ENCODE assay signal across 24 mouse cellular contexts in the genomic region with DNA sequence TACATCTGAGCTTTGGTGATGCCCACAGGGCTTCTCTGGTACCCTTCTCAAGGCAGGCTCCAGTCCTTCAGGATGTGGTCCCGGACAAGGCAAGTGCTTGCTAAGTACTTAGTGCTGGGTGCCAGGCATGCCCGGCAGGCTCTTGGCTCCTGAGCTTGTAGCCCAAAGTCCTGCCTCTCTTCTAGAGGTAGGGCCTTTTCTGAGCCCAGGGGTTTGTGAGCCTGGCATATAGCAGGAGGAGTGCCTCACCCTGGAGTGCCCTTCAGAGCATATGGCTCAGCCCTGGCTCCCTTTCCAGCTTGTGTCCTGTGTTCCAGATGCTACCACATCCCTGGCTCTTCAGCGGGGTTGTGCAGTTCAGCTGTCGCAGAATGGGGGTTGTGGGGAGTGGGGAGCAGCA. TPM values are rescaled to one million over a fixed set of nuclear protein-coding genes. Genes with fewer than 3 reads are reported as not detected.
DNase-seq lines count a peak whose midpoint lies in the region; ATAC-seq lines count a peak whose summit lies in the region.
"Had no signal": no experiment of that assay in that cellular context is flagged by ENCODE, and none has a peak within 500 bp of the region (broad histone marks: within the 10 kb centered on the region; RNA-seq: fewer than 3 reads in every experiment).

No protein-coding gene starts in this region.

- 0 out of 2 replicates have a peak overlapping the region, but pooled peaks have one; percentile 5 for H3K9ac ChIP-seq in hindbrain, embryonic 13.5 days
- H3K9ac ChIP-seq in hindbrain, embryonic 14.5 days: no peak overlapping the region
- no peak overlapping the region for H3K9ac ChIP-seq in midbrain, embryonic 11.5 days (ENCODE audit: low read length)
- no peak overlapping the region for H3K9ac ChIP-seq in midbrain, embryonic 16.5 days (ENCODE audit: low read depth, low read length)
- peak overlapping the region; percentile 19; the same call in 1 of the 2 replicates for H3K9ac ChIP-seq in limb, embryonic 13.5 days
- H3K9ac ChIP-seq: forebrain, embryonic 12.5 days; forebrain, embryonic 15.5 days; heart, embryonic 12.5 days; heart, embryonic 15.5 days; hindbrain, embryonic 15.5 days had no signal

- WGBS in hindbrain, embryonic 13.5 days: 90% methylated on average over 4 of the region's 4 CpGs
- 85% methylated on average over 4 of the region's 4 CpGs for WGBS in hindbrain, embryonic 14.5 days
- 89% methylated on average over 4 of the region's 4 CpGs for WGBS in midbrain, embryonic 11.5 days
- 88% methylated on average over 4 of the region's 4 CpGs for WGBS in midbrain, embryonic 16.5 days
- 88% methylated on average over 4 of the region's 4 CpGs for WGBS in limb, embryonic 13.5 days

- H3K27me3 ChIP-seq in hindbrain, embryonic 13.5 days: peaks cover 68% of the 10 kb centered on the region
- peaks cover 12% of the 10 kb centered on the region; the same call in 1 of the 2 replicates for H3K27me3 ChIP-seq in hindbrain, embryonic 14.5 days (ENCODE audit: control insufficient read depth, insufficient read depth, low read length)
- H3K27me3 ChIP-seq in midbrain, embryonic 11.5 days (ENCODE audit: control insufficient read depth, insufficient read depth, low read length): no peaks in the 10 kb centered on the region
- no peaks in the 10 kb centered on the region for H3K27me3 ChIP-seq in midbrain, embryonic 16.5 days (ENCODE audit: control insufficient read depth, insufficient read depth, low read depth, low read length)
- H3K27me3 ChIP-seq in limb, embryonic 13.5 days: no peaks in the 10 kb centered on the region
- H3K27me3 ChIP-seq: embryonic facial prominence, embryonic 13.5 days; hindbrain, embryonic 15.5 days had no signal

- H3K4me2 ChIP-seq in hindbrain, embryonic 13.5 days: no peak overlapping the region
- no peak overlapping the region for H3K4me2 ChIP-seq in hindbrain, embryonic 14.5 days (replicated peaks)
- no peak overlapping the region for H3K4me2 ChIP-seq in midbrain, embryonic 11.5 days
- no peak overlapping the region for H3K4me2 ChIP-seq in midbrain, embryonic 16.5 days (ENCODE audit: low read length)
- H3K4me2 ChIP-seq in limb, embryonic 13.5 days (replicated peaks): no peak overlapping the region
- H3K4me2 ChIP-seq: embryonic facial prominence, embryonic 13.5 days; forebrain, embryonic 12.5 days; forebrain, embryonic 15.5 days; heart, embryonic 12.5 days; heart, embryonic 15.5 days; hindbrain, embryonic 15.5 days had no signal

- no peak for ATAC-seq in hindbrain, embryonic 13.5 days (ENCODE audit: low FRiP score)
- no peak for ATAC-seq in hindbrain, embryonic 14.5 days (ENCODE audit: low FRiP score)
- ATAC-seq in midbrain, embryonic 11.5 days (ENCODE audit: low FRiP score): no peak
- ATAC-seq in midbrain, embryonic 16.5 days: no peak
- ATAC-seq in limb, embryonic 13.5 days (ENCODE audit: low FRiP score, low read depth): no peak
- ATAC-seq: forebrain, embryonic 15.5 days had no signal

- no peaks in the 10 kb centered on the region for H3K9me3 ChIP-seq in hindbrain, embryonic 13.5 days
- no peaks in the 10 kb centered on the region for H3K9me3 ChIP-seq in hindbrain, embryonic 14.5 days (ENCODE audit: control insufficient read depth, low read length)
- no peaks in the 10 kb centered on the region for H3K9me3 ChIP-seq in midbrain, embryonic 11.5 days (ENCODE audit: control insufficient read depth, low read length)
- no peaks in the 10 kb centered on the region for H3K9me3 ChIP-seq in midbrain, embryonic 16.5 days (replicated peaks; ENCODE audit: control insufficient read depth, low read length, poor library complexity, severe bottlenecking)
- no peaks in the 10 kb centered on the region for H3K9me3 ChIP-seq in limb, embryonic 13.5 days
- H3K9me3 ChIP-seq: embryonic facial prominence, embryonic 13.5 days; forebrain, embryonic 12.5 days; forebrain, embryonic 15.5 days; heart, embryonic 12.5 days; heart, embryonic 15.5 days; hindbrain, embryonic 10.5 days; hindbrain, embryonic 15.5 days had no signal

- peaks cover 22% of the 10 kb centered on the region for H3K4me1 ChIP-seq in hindbrain, embryonic 13.5 days (replicated peaks)
- 0 out of 2 replicates have a peak, but pooled peaks cover 3% of the 10 kb centered on the region for H3K4me1 ChIP-seq in hindbrain, embryonic 14.5 days (replicated peaks; ENCODE audit: control insufficient read depth, insufficient read depth, low read length)
- H3K4me1 ChIP-seq in midbrain, embryonic 11.5 days (ENCODE audit: control insufficient read depth, insufficient read depth, low read length): no peaks in the 10 kb centered on the region
- H3K4me1 ChIP-seq in midbrain, embryonic 16.5 days (ENCODE audit: control insufficient read depth, insufficient read depth, low read length): no peaks in the 10 kb centered on the region
- H3K4me1 ChIP-seq in limb, embryonic 13.5 days: peaks cover 25% of the 10 kb centered on the region
- H3K4me1 ChIP-seq: forebrain, embryonic 15.5 days had no signal

- H3K4me3 ChIP-seq in hindbrain, embryonic 13.5 days: no peak overlapping the region
- H3K4me3 ChIP-seq in hindbrain, embryonic 14.5 days (replicated peaks; ENCODE audit: low read length): no peak overlapping the region
- no peak overlapping the region for H3K4me3 ChIP-seq in midbrain, embryonic 11.5 days (ENCODE audit: low read depth, low read length)
- H3K4me3 ChIP-seq in midbrain, embryonic 16.5 days (ENCODE audit: low read depth, low read length): no peak overlapping the region
- no peak overlapping the region for H3K4me3 ChIP-seq in limb, embryonic 13.5 days
- H3K4me3 ChIP-seq: embryonic facial prominence, embryonic 13.5 days; erythroblast, embryonic 14.5 days; forebrain, embryonic 12.5 days; forebrain, embryonic 15.5 days; heart, embryonic 12.5 days; heart, embryonic 15.5 days; hindbrain, embryonic 10.5 days; hindbrain, embryonic 15.5 days had no signal

- H3K36me3 ChIP-seq in hindbrain, embryonic 13.5 days: no peaks in the 10 kb centered on the region
- H3K36me3 ChIP-seq in hindbrain, embryonic 14.5 days (replicated peaks; ENCODE audit: control insufficient read depth, insufficient read depth): no peaks in the 10 kb centered on the region
- H3K36me3 ChIP-seq in midbrain, embryonic 11.5 days (ENCODE audit: control insufficient read depth, insufficient read depth, low read length): no peaks in the 10 kb centered on the region
- no peaks in the 10 kb centered on the region for H3K36me3 ChIP-seq in midbrain, embryonic 16.5 days (ENCODE audit: control insufficient read depth, insufficient read depth, low read length)
- H3K36me3 ChIP-seq in limb, embryonic 13.5 days: no peaks in the 10 kb centered on the region
- H3K36me3 ChIP-seq: embryonic facial prominence, embryonic 13.5 days; forebrain, embryonic 12.5 days; forebrain, embryonic 15.5 days; heart, embryonic 12.5 days; heart, embryonic 15.5 days; hindbrain, embryonic 10.5 days; hindbrain, embryonic 15.5 days had no signal

- no peak overlapping the region for H3K27ac ChIP-seq in hindbrain, embryonic 13.5 days
- no peak overlapping the region for H3K27ac ChIP-seq in hindbrain, embryonic 14.5 days
- H3K27ac ChIP-seq in midbrain, embryonic 11.5 days (ENCODE audit: low read depth, low read length): no peak overlapping the region
- H3K27ac ChIP-seq in midbrain, embryonic 16.5 days (ENCODE audit: low read length): no peak overlapping the region
- no peak overlapping the region for H3K27ac ChIP-seq in limb, embryonic 13.5 days
- H3K27ac ChIP-seq: embryonic facial prominence, embryonic 13.5 days; forebrain, embryonic 12.5 days; forebrain, embryonic 15.5 days; heart, embryonic 15.5 days; hindbrain, embryonic 15.5 days had no signal

- DNase-seq in hindbrain, embryonic 14.5 days (ENCODE audit: low spot score): no peak
- peak; percentile 61 for DNase-seq in midbrain, embryonic 11.5 days (ENCODE audit: low spot score, missing footprints)
- DNase-seq in left cerebral cortex, adult 11 months (ENCODE audit: low spot score): no peak
- DNase-seq: adrenal gland, adult 2 months; adrenal gland, postnatal 14 days; B cell, adult 2 months; cerebellum, adult 11 months; cerebellum, adult 2 months; cerebellum, adult 9-11 months; cerebellum, postnatal 25 days; gastrocnemius, postnatal 36 days; heart, postnatal 10 days; heart, postnatal 36 days had no signal

RNA-seq across cellular contexts. Expression of gene Wdr5, which starts 49.7 kb away (rescaled TPM):
- 40.7 and 42.3 TPM in 2 replicates for polyA plus RNA-seq in hindbrain, embryonic 13.5 days (2015; fragmentation: Nextera tagmentation; extraction: Ambion mirVana)
- polyA plus RNA-seq in hindbrain, embryonic 14.5 days (2014; fragmentation: Nextera tagmentation; extraction: Ambion mirVana): 39.1 and 42.1 TPM in 2 replicates
- 63.5 and 69.1 TPM in 2 replicates for polyA plus RNA-seq in midbrain, embryonic 11.5 days (2014; fragmentation: Nextera tagmentation; extraction: Ambion mirVana)
- 42.6 and 44.4 TPM in 2 replicates for polyA plus RNA-seq in midbrain, embryonic 16.5 days (2015; fragmentation: Nextera tagmentation; extraction: Ambion mirVana)
- 62.5 and 63.6 TPM in 2 replicates for polyA plus RNA-seq in limb, embryonic 13.5 days (2015; fragmentation: Nextera tagmentation; extraction: Ambion mirVana)

RNA-seq across cellular contexts. Expression of gene Brd3, which starts 57.2 kb away (rescaled TPM):
- 130 and 133 TPM in 2 replicates for polyA plus RNA-seq in hindbrain, embryonic 13.5 days (2015; fragmentation: Nextera tagmentation; extraction: Ambion mirVana)
- polyA plus RNA-seq in hindbrain, embryonic 14.5 days (2014; fragmentation: Nextera tagmentation; extraction: Ambion mirVana): 132 and 134 TPM in 2 replicates
- 168 and 189 TPM in 2 replicates for polyA plus RNA-seq in midbrain, embryonic 11.5 days (2014; fragmentation: Nextera tagmentation; extraction: Ambion mirVana)
- polyA plus RNA-seq in midbrain, embryonic 16.5 days (2015; fragmentation: Nextera tagmentation; extraction: Ambion mirVana): 141 and 142 TPM in 2 replicates
- polyA plus RNA-seq in limb, embryonic 13.5 days (2015; fragmentation: Nextera tagmentation; extraction: Ambion mirVana): 141 and 169 TPM in 2 replicates

Comparison
In these comparisons a context has a peak if more than half of its experiments do, and no peak if none do; other contexts are left out.
1. H3K9ac ChIP-seq: peak in hindbrain, embryonic 13.5 days (single experiment) and limb, embryonic 13.5 days (single experiment); none in hindbrain, embryonic 14.5 days (single experiment), midbrain, embryonic 11.5 days (single experiment) and midbrain, embryonic 16.5 days (single experiment).